Mouse (Mus musculus): Measurements from ENCODE around the gene Snx30. TPM values are rescaled to one million over a fixed set of nuclear protein-coding genes. Genes with fewer than 3 reads are reported as not detected.

Snx30 gene
- polyA plus RNA-seq, 1 experiment from 2014 or later, result 11.8 TPM

- no peaks in the 10 kb centered on the region for H3K9me3 ChIP-seq
- no peaks in the 10 kb centered on the region for H3K27me3 ChIP-seq
- H3K9ac ChIP-seq, result no peak overlapping the region
- H3K4me2 ChIP-seq, result no peak overlapping the region
- no peak overlapping the region for H3K4me3 ChIP-seq
- peaks cover 40% of the 10 kb centered on the region for H3K36me3 ChIP-seq
- no peak overlapping the region for H3K27ac ChIP-seq
- WGBS, result 92% methylated on average over 5 of the region's 5 CpGs
- peaks cover 2% of the 10 kb centered on the region; the same call in 1 of the 2 replicates for H3K4me1 ChIP-seq
- ATAC-seq (ENCODE audit: insufficient number of reproducible peaks, insufficient read depth, low FRiP score, low TSS enrichment, low read depth), result no peak
These were observed 87.1 kb downstream of the Snx30 start for GRCm38 (mm10) chr4:59892731-59893130.

- Histone ChIP-seq H3K36me3 (peaks cover 53% of the 10 kb centered on the region), H3K4me2 (no peak overlapping the region), H3K27ac (no peak overlapping the region), H3K4me1 (peaks cover 2% of the 10 kb centered on the region; the same call in 1 of the 2 replicates), H3K9ac (no peak overlapping the region), H3K9me3 (no peaks in the 10 kb centered on the region), H3K27me3 (no peaks in the 10 kb centered on the region), H3K4me3 (no peak overlapping the region)
- no peak for ATAC-seq (ENCODE audit: insufficient number of reproducible peaks, insufficient read depth, low FRiP score, low TSS enrichment, low read depth)
- WGBS, result 88% methylated on average over 8 of the region's 8 CpGs
These were observed 88.8 kb downstream of the Snx30 start for GRCm38 (mm10) chr4:59894415-59894814.

GRCm38 (mm10) chr4:59894977-59895575 lies 89.4 kb downstream of the Snx30 start:
- no peaks in the 10 kb centered on the region for H3K9me3 ChIP-seq
- no peak for ATAC-seq (ENCODE audit: insufficient number of reproducible peaks, insufficient read depth, low FRiP score, low TSS enrichment, low read depth)
- peaks cover 2% of the 10 kb centered on the region; the same call in 1 of the 2 replicates for H3K4me1 ChIP-seq
- no peak overlapping the region for H3K9ac ChIP-seq
- H3K36me3 ChIP-seq, result peaks cover 54% of the 10 kb centered on the region
- H3K4me2 ChIP-seq, result no peak overlapping the region
- H3K27ac ChIP-seq, result no peak overlapping the region
- H3K27me3 ChIP-seq, result no peaks in the 10 kb centered on the region
- 89% methylated on average over 3 of the region's 3 CpGs for WGBS
- H3K4me3 ChIP-seq, result no peak overlapping the region

GRCm38 (mm10) chr4:59896000-59896399 lies 90.4 kb downstream of the Snx30 start:
- no peaks in the 10 kb centered on the region for H3K9me3 ChIP-seq
- H3K27me3 ChIP-seq, result no peaks in the 10 kb centered on the region
- ATAC-seq (ENCODE audit: insufficient number of reproducible peaks, insufficient read depth, low FRiP score, low TSS enrichment, low read depth), result no peak
- H3K4me3 ChIP-seq, result no peak overlapping the region
- H3K4me2 ChIP-seq, result no peak overlapping the region
- H3K36me3 ChIP-seq, result peaks cover 53% of the 10 kb centered on the region
- H3K27ac ChIP-seq, result no peak overlapping the region
- peaks cover 2% of the 10 kb centered on the region; the same call in 1 of the 2 replicates for H3K4me1 ChIP-seq
- 64% methylated on average over 5 of the region's 5 CpGs for WGBS
- no peak overlapping the region for H3K9ac ChIP-seq

- no peaks in the 10 kb centered on the region for H3K9me3 ChIP-seq
- H3K4me2 ChIP-seq, result no peak overlapping the region
- ATAC-seq (ENCODE audit: insufficient number of reproducible peaks, insufficient read depth, low FRiP score, low TSS enrichment, low read depth), result no peak
- no peaks in the 10 kb centered on the region for H3K4me1 ChIP-seq
- no peak overlapping the region for H3K4me3 ChIP-seq
- no peaks in the 10 kb centered on the region for H3K27me3 ChIP-seq
- H3K9ac ChIP-seq, result no peak overlapping the region
- no peak overlapping the region for H3K27ac ChIP-seq
- peaks cover 53% of the 10 kb centered on the region for H3K36me3 ChIP-seq
- WGBS, result 82% methylated on average over 12 of the region's 12 CpGs
These were observed 92.3 kb downstream of the Snx30 start for GRCm38 (mm10) chr4:59897814-59898520.

GRCm38 (mm10) chr4:59898521-59898919 lies 92.9 kb downstream of the Snx30 start:
- Histone ChIP-seq H3K4me3 (no peak overlapping the region), H3K9ac (no peak overlapping the region), H3K27ac (no peak overlapping the region), H3K4me2 (no peak overlapping the region), H3K36me3 (peaks cover 53% of the 10 kb centered on the region), H3K4me1 (no peaks in the 10 kb centered on the region), H3K27me3 (no peaks in the 10 kb centered on the region), H3K9me3 (no peaks in the 10 kb centered on the region)
- WGBS, result 84% methylated on average over 9 of the region's 9 CpGs
- ATAC-seq (ENCODE audit: insufficient number of reproducible peaks, insufficient read depth, low FRiP score, low TSS enrichment, low read depth), result no peak

GRCm38 (mm10) chr4:59901810-59902209 lies 96.2 kb downstream of the Snx30 start:
- WGBS, result 59% methylated on average over 6 of the region's 6 CpGs
- Histone ChIP-seq H3K9ac (no peak overlapping the region), H3K9me3 (no peaks in the 10 kb centered on the region), H3K4me2 (no peak overlapping the region), H3K4me3 (no peak overlapping the region), H3K27me3 (no peaks in the 10 kb centered on the region), H3K36me3 (peaks cover 28% of the 10 kb centered on the region), H3K27ac (0 out of 2 replicates have a peak overlapping the region, but pooled peaks have one; percentile 1), H3K4me1 (no peaks in the 10 kb centered on the region)
- ATAC-seq (ENCODE audit: insufficient number of reproducible peaks, insufficient read depth, low FRiP score, low TSS enrichment, low read depth), result no peak

- no peak overlapping the region for H3K4me2 ChIP-seq
- no peak overlapping the region for H3K27ac ChIP-seq
- no peak overlapping the region for H3K9ac ChIP-seq
- no peak overlapping the region for H3K4me3 ChIP-seq
- peaks cover 21% of the 10 kb centered on the region for H3K36me3 ChIP-seq
- no peak for ATAC-seq (ENCODE audit: insufficient number of reproducible peaks, insufficient read depth, low FRiP score, low TSS enrichment, low read depth)
- no peaks in the 10 kb centered on the region for H3K9me3 ChIP-seq
- no peaks in the 10 kb centered on the region for H3K27me3 ChIP-seq
- no peaks in the 10 kb centered on the region for H3K4me1 ChIP-seq
- WGBS, result 65% methylated on average over 6 of the region's 6 CpGs
These were observed 96.9 kb downstream of the Snx30 start for GRCm38 (mm10) chr4:59902547-59902946.

- Histone ChIP-seq H3K9me3 (no peaks in the 10 kb centered on the region), H3K9ac (no peak overlapping the region), H3K4me2 (no peak overlapping the region), H3K27ac (no peak overlapping the region), H3K4me3 (no peak overlapping the region), H3K4me1 (0 out of 2 replicates have a peak, but pooled peaks cover 5% of the 10 kb centered on the region), H3K27me3 (no peaks in the 10 kb centered on the region), H3K36me3 (no peaks in the 10 kb centered on the region)
- ATAC-seq (ENCODE audit: insufficient number of reproducible peaks, insufficient read depth, low FRiP score, low TSS enrichment, low read depth), result no peak
- 86% methylated on average over 6 of the region's 6 CpGs for WGBS
These were observed 101.5 kb downstream of the Snx30 start for GRCm38 (mm10) chr4:59907092-59907491.

GRCm38 (mm10) chr4:59907657-59908230 lies 102.1 kb downstream of the Snx30 start:
- Histone ChIP-seq H3K27ac (no peak overlapping the region), H3K4me2 (no peak overlapping the region), H3K36me3 (no peaks in the 10 kb centered on the region), H3K9ac (no peak overlapping the region), H3K27me3 (no peaks in the 10 kb centered on the region), H3K4me3 (no peak overlapping the region), H3K4me1 (0 out of 2 replicates have a peak, but pooled peaks cover 5% of the 10 kb centered on the region), H3K9me3 (no peaks in the 10 kb centered on the region)
- WGBS, result 34% methylated on average over 10 of the region's 10 CpGs
- no peak for ATAC-seq (ENCODE audit: insufficient number of reproducible peaks, insufficient read depth, low FRiP score, low TSS enrichment, low read depth)

- no peaks in the 10 kb centered on the region for H3K36me3 ChIP-seq
- no peak overlapping the region for H3K4me3 ChIP-seq
- ATAC-seq (ENCODE audit: insufficient number of reproducible peaks, insufficient read depth, low FRiP score, low TSS enrichment, low read depth), result no peak
- H3K4me2 ChIP-seq, result no peak overlapping the region
- no peaks in the 10 kb centered on the region for H3K9me3 ChIP-seq
- no peak overlapping the region for H3K27ac ChIP-seq
- H3K4me1 ChIP-seq, result 0 out of 2 replicates have a peak, but pooled peaks cover 5% of the 10 kb centered on the region
- 94% methylated on average over 2 of the region's 2 CpGs for WGBS
- H3K9ac ChIP-seq, result no peak overlapping the region
- peaks cover 6% of the 10 kb centered on the region for H3K27me3 ChIP-seq
These were observed 103.1 kb downstream of the Snx30 start for GRCm38 (mm10) chr4:59908785-59909184.
